17 mouse cellular contexts compared by ENCODE assay signal in genomic region chr11:44854496-44854895, GRCm38 (mm10).
A peak's percentile ranks its signal among the peaks of the same experiment; 100 is the strongest.
DNase-seq lines count a peak whose midpoint lies in the region; TF ChIP-seq lines count a peak whose summit lies in the region.
"Had no signal": no experiment of that assay in that cellular context is flagged by ENCODE, and none has a peak within 500 bp of the region (broad histone marks: within the 10 kb centered on the region; RNA-seq: fewer than 3 reads in every experiment).

No protein-coding gene starts in this region.

- no peak overlapping the region for H3ac ChIP-seq in C2C12 (ENCODE audit: control insufficient read depth, insufficient read length, low read depth)

- H3K27me3 ChIP-seq in C2C12 (ENCODE audit: control insufficient read depth, insufficient read depth, insufficient read length): no peaks in the 10 kb centered on the region
- H3K27me3 ChIP-seq: neural tube, embryonic 13.5 days had no signal

- intact Hi-C loops in gastrocnemius, adult 2 months (cut with DNase I): no loop called here
- intact Hi-C loops in heart, postnatal 10 days (cut with DNase I): no loop called here

- TF ChIP-seq CTCF in gastrocnemius, adult 2 months (IDR thresholded peaks at IDR 0.05): no peak
- no peak for TF ChIP-seq CTCF in C2C12 (IDR thresholded peaks at IDR 0.05; ENCODE audit: control insufficient read depth, insufficient read depth, insufficient read length)

- H3K79me3 ChIP-seq in C2C12 (ENCODE audit: low read depth): no peaks in the 10 kb centered on the region

- no peaks in the 10 kb centered on the region for H3K36me3 ChIP-seq in C2C12 (ENCODE audit: control insufficient read depth, insufficient read depth)
- H3K36me3 ChIP-seq: neural tube, embryonic 13.5 days had no signal

- H3K79me2 ChIP-seq in C2C12 (ENCODE audit: control insufficient read depth, insufficient read depth): no peaks in the 10 kb centered on the region

- H3K27ac ChIP-seq in gastrocnemius, adult 2 months: peak overlapping the region; percentile 31; the same call in 1 of the 2 replicates
- H3K27ac ChIP-seq: hindbrain, postnatal 0 days; neural tube, embryonic 13.5 days had no signal

- no peak overlapping the region for H3K4me3 ChIP-seq in gastrocnemius, adult 2 months
- no peak overlapping the region for H3K4me3 ChIP-seq in C2C12 (ENCODE audit: insufficient read depth, poor library complexity, severe bottlenecking)
- H3K4me3 ChIP-seq: neural tube, embryonic 13.5 days had no signal

- peak; percentile 29 for DNase-seq in gastrocnemius, adult 2 months
- no peak for DNase-seq in gastrocnemius, postnatal 10 days
- DNase-seq in adrenal gland, postnatal 14 days: peak; percentile 69
- DNase-seq in heart, postnatal 10 days: peak; percentile 27 to 48
- DNase-seq in retina, postnatal 1 day: no peak
- DNase-seq in cerebellum, adult 11-12 months: no peak
- no peak for DNase-seq in kidney, postnatal 4 days
- DNase-seq: B cell, adult 2 months; cerebellum, adult 9-10 months; kidney, adult 8-10 months; kidney, postnatal 36 days; left cerebral cortex, postnatal 4 days; spleen, adult 18-20 months; thymus, postnatal 25 days had no signal

TF ChIP-seq in C2C12, 6 proteins besides CTCF, POLR2A, EP300 and RAD21:
- TF ChIP-seq FOSL1 (IDR thresholded peaks at IDR 0.05; ENCODE audit: insufficient read depth, low read length, poor library complexity, severe bottlenecking) (no peak), USF1 (IDR thresholded peaks at IDR 0.05; ENCODE audit: low read depth) (no peak), CEBPB (IDR thresholded peaks at IDR 0.05; ENCODE audit: low read depth) (no peak), MYOG (IDR thresholded peaks at IDR 0.05; ENCODE audit: control insufficient read depth, extremely low read depth, insufficient read length) (no peak), MYOD1 (IDR thresholded peaks at IDR 0.05; ENCODE audit: control insufficient read depth, insufficient read length, low read depth) (no peak), MAX (IDR thresholded peaks at IDR 0.05) (peak; percentile 44)

Comparison
In these comparisons a context has a peak if more than half of its experiments do, and no peak if none do; other contexts are left out.
1. DNase-seq: peak in gastrocnemius, adult 2 months (single experiment), adrenal gland, postnatal 14 days (single experiment) and heart, postnatal 10 days (2 of 2); none in gastrocnemius, postnatal 10 days (single experiment), retina, postnatal 1 day (single experiment), cerebellum, adult 11-12 months (single experiment) and kidney, postnatal 4 days (0 of 2).